Mouse (Mus musculus) forebrain, embryonic 14.5 days (tissue): ENCODE measurements around the gene Sik1. TPM values are rescaled to one million over a fixed set of nuclear protein-coding genes. Genes with fewer than 3 reads are reported as not detected.
A peak's percentile ranks its signal among the peaks of the same experiment; 100 is the strongest.

Experiments
- ATAC-seq: fragments of 200-750 bp; cut with Nextera tagmentation; 2 replicates; pipeline ENCODE4 v1.8.0; 2017; ENCODE audit warnings: mild to moderate bottlenecking, moderate library complexity
- DNase-seq: peaks from one replicate; pipeline ENCODE4 v3.0.0-alpha.2; 2015; ENCODE audit warnings: low spot score
- H3K27ac ChIP-seq: fragments of 300-500 bp; sonication (generic); 2 replicates; pipeline ENCODE4 v1.5.1; 2014; ENCODE audit warnings: low read depth, mild to moderate bottlenecking, control low read depth, low read length, moderate library complexity
- H3K27me3 ChIP-seq: fragments of 300-500 bp; sonication (generic); replicated peaks from 2 replicates; pipeline ENCODE4 v1.6.1; 2014; ENCODE audit warnings: low read length, control low read depth, mixed read lengths; ENCODE audit not compliant: control insufficient read depth, insufficient read depth
- H3K36me3 ChIP-seq: fragments of 300-500 bp; sonication (generic); 2 replicates; pipeline ENCODE4 v1.6.1; 2014; ENCODE audit warnings: low read length, control low read depth; ENCODE audit not compliant: control insufficient read depth, insufficient read depth
- H3K4me1 ChIP-seq: fragments of 300-500 bp; sonication (generic); 2 replicates; pipeline ENCODE4 v1.6.1; 2014; ENCODE audit warnings: antibody characterized with exemption, low read length, control low read depth; ENCODE audit not compliant: control insufficient read depth, insufficient read depth
- H3K4me2 ChIP-seq: fragments of 300-500 bp; sonication (generic); 2 replicates; pipeline ENCODE4 v1.6.1; 2014; ENCODE audit warnings: mild to moderate bottlenecking, control low read depth, low read length
- H3K4me3 ChIP-seq: fragments of 300-500 bp; sonication (generic); 2 replicates; pipeline ENCODE4 v1.5.1; 2014; ENCODE audit warnings: low read depth, low read length, control low read depth
- H3K9ac ChIP-seq: fragments of 300-500 bp; sonication (generic); 2 replicates; pipeline ENCODE4 v1.6.1; 2014; ENCODE audit warnings: mild to moderate bottlenecking, low read length, control low read depth, moderate library complexity
- H3K9me3 ChIP-seq: fragments of 300-500 bp; sonication (generic); replicated peaks from 2 replicates; pipeline ENCODE4 v1.6.1; 2016; ENCODE audit warnings: low read length, control low read depth, mixed read lengths; ENCODE audit not compliant: control insufficient read depth
- WGBS: fragments of 180-500 bp; shearing (Covaris S2); extraction: QIAGEN DNeasy Blood & Tissue Kit; methylation state at CpG from one replicate; pipeline ENCODE4 v1.1.7; 2014; 5-methylcytosine and 5-hydroxymethylcytosine counted together
- polyA plus RNA-seq: library from polyadenylated mRNA; unstranded; fragments of >200 nt; fragmentation: Nextera tagmentation; extraction: Ambion mirVana; gene quantifications from 2 replicates; pipeline ENCODE4 v1.2.1, GENCODE M21; 2014

Sik1 gene
- polyA plus RNA-seq, 1 experiment from 2014 or later = 12.2 TPM

DNA sequence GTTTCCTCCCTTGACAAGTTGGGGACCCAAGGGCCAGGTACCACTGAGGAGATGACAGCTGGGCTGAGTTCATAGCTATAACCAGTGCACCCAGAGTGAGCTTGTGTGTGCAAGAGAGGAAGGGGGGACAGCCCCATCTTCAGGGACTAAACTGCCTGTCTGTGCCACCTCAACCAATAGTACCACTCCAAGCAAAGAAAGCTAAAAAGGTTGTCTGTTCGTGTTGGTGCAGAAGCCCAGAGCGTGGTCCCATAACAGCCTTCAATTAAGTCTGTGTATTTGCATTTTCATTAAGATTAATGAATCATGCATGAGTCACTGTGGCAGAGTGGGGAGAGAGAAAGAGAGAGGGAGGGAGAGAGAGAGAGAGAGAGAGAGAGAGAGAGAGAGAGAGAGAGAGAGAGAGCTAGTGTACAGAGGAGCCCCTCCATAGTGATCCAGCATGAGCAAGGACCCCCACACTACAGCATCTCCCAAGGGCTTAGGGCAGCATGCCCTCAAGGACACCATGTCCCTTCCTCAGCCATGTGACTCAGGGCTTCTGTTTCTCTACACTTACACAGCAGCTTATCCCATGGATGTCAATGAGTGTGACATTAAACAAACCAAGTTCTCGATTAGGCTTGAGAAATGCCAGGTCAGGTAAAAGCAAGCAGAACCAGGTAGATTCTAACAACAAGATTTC, 41.5 kb downstream of the Sik1 start:
- H3K4me1 ChIP-seq = peaks cover 32% of the 10 kb centered on the region

DNA sequence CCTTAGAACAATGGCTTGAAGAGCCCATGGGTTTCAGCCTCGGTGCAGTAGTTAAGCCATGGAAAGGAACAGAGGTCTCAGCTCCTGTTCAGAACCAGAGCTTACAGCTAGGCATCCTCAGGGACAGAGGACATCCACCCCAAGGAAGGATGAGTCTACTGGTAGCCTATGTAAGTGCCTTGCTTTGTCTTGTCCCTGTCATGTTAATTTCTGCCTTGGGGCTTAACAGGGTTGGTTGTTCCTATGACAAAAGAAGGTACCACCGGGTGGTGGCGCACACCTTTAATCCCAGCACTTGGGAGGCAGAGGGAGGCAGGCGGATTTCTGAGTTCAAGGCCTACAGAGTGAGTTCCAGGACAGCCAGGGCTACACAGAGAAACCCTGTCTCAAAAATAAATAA, 44.3 kb downstream of the Sik1 start:
- no peak for ATAC-seq
- no peak overlapping the region for H3K4me3 ChIP-seq
- no peaks in the 10 kb centered on the region for H3K27me3 ChIP-seq
- H3K36me3 ChIP-seq = no peaks in the 10 kb centered on the region
- no peak overlapping the region for H3K27ac ChIP-seq
- WGBS = 26% methylated on average over 4 of the region's 4 CpGs
- H3K4me1 ChIP-seq = peaks cover 20% of the 10 kb centered on the region
- H3K9me3 ChIP-seq = no peaks in the 10 kb centered on the region
- H3K4me2 ChIP-seq = no peak overlapping the region
- DNase-seq = no peak
- H3K9ac ChIP-seq = no peak overlapping the region

More for the DNA sequence above, 41.5 kb downstream of the Sik1 start:
- Histone ChIP-seq H3K4me2 (no peak overlapping the region), H3K9ac (no peak overlapping the region), H3K27me3 (no peaks in the 10 kb centered on the region), H3K4me3 (no peak overlapping the region), H3K36me3 (no peaks in the 10 kb centered on the region), H3K27ac (0 out of 2 replicates have a peak overlapping the region, but pooled peaks have one; percentile 21), H3K9me3 (no peaks in the 10 kb centered on the region)
- 40% methylated on average over 3 of the region's 3 CpGs for WGBS
- ATAC-seq (peak; percentile 68), DNase-seq (peak; percentile 65)

DNA sequence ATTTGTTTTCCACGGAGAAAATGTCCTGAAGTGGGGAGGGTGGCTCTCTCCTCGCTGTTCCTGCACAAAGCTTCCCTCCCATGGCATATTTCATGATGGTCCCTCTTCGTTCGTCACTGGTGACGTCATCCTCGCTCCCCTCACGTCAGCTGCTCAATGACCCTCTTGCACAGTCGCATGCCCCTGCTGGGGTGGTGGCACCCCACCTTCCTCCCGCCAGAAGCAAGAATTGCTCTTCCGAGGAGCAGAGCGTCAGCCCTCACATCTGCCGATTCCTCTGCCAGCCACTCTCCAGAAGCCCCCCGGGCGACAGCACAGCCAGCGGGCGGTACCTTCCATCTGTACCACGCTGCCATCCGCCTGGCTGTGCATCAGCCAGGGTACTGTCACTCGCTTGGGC, 45.7 kb downstream of the Sik1 start:
- no peaks in the 10 kb centered on the region for H3K27me3 ChIP-seq
- ATAC-seq (peak; percentile 35; the same call in 1 of the 2 replicates), DNase-seq (peak; percentile 62)
- H3K36me3 ChIP-seq = no peaks in the 10 kb centered on the region
- whole genome bisulfite sequencing = 27% methylated on average over 19 of the region's 19 CpGs
- peaks cover 19% of the 10 kb centered on the region for H3K4me1 ChIP-seq
- no peaks in the 10 kb centered on the region for H3K9me3 ChIP-seq
- H3K27ac ChIP-seq = peak overlapping the region; percentile 35
- peak overlapping the region; percentile 37; the same call in 1 of the 2 replicates for H3K9ac ChIP-seq
- no peak overlapping the region for H3K4me3 ChIP-seq
- peak overlapping the region; percentile 33 for H3K4me2 ChIP-seq

DNA sequence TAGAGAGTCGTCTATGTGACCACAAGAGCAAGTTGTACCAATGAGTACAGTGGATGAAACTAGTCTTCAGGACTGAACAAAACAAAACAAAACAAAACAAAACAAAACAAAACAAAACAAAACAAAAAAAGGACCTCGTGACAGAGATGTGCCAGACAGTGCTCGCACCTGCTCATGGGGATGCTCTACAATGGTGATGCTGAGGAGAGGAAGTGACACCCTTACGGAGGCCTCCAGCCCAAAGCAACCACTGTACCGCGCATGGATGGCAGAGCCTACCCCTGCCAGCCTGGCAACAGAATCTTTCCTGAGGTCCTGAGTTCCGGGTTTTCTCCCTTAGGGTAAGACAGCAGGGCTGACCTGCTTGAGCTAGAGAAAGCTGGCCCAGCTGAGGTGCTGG, 46.5 kb downstream of the Sik1 start:
- Histone ChIP-seq H3K36me3 (no peaks in the 10 kb centered on the region), H3K9me3 (no peaks in the 10 kb centered on the region), H3K27me3 (no peaks in the 10 kb centered on the region), H3K4me1 (peaks cover 12% of the 10 kb centered on the region), H3K4me3 (no peak overlapping the region), H3K27ac (no peak overlapping the region), H3K9ac (no peak overlapping the region), H3K4me2 (no peak overlapping the region)
- ATAC-seq = no peak
- DNase-seq = no peak
- 93% methylated on average over 7 of the region's 7 CpGs for WGBS

DNA sequence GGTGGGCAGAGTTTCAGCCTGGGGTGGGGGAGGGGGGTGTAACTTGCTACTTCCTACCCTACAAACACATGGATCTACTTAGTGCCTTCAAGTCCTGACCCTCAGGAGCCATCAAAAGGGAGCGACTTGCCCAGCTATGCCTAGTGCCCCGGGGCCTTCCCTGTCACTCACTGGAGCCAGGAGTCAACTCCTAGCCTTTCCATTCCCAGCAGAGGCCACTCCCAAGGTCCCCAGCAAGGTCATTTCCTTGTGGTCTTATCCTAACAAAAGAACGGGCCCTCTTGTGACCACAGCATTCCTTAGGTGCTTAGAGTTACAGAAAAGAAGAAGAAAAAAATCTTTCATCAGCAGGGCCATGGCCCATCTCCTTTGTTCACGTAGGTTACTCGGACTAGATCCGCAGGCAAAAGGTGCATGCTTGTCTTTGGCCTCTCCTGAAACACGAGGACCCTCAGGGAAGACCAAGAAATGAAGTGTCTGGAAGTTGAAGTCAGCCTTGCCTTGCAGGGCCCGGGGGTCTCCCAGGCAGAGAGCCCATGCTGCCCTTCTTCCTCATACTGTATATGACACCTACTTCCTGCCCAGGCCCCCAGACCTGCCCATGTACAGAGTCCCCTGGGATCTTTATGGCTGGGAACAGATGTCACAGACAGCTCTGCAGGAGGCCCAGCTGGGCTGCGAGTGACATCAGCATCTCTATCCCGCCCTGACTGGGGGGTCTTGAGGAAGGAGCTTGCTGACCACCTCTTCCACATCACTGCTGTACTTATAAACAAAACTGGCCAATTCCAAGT, 47.3 kb downstream of the Sik1 start:
- H3K4me2 ChIP-seq = no peak overlapping the region
- no peaks in the 10 kb centered on the region for H3K9me3 ChIP-seq
- no peaks in the 10 kb centered on the region for H3K27me3 ChIP-seq
- ATAC-seq = no peak
- no peak overlapping the region for H3K9ac ChIP-seq
- WGBS = 65% methylated on average over 10 of the region's 10 CpGs
- H3K36me3 ChIP-seq = no peaks in the 10 kb centered on the region
- no peak for DNase-seq
- H3K4me3 ChIP-seq = no peak overlapping the region
- H3K27ac ChIP-seq = no peak overlapping the region
- peaks cover 5% of the 10 kb centered on the region for H3K4me1 ChIP-seq

DNA sequence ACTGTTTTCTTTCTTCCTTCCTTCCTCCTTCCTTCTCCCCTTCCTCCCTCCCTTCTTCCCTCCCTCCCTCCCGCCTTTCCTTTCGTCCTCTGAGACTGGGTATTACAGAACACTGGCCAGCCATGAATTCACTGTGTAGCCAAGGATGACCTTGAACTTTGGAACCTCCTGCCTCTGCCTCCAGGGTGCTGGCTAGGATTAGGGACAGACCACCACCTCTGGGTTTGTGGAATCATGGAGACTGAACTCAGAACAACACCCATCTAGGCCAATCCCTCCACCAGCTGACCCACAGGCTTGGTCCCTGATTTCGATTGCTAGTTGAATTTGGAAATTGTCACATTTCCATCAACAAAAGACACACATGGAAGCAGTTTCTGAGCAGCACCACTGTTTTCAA, 49.1 kb downstream of the Sik1 start:
- Histone ChIP-seq H3K36me3 (no peaks in the 10 kb centered on the region), H3K4me1 (peaks cover 5% of the 10 kb centered on the region), H3K4me2 (no peak overlapping the region), H3K9ac (no peak overlapping the region), H3K4me3 (no peak overlapping the region), H3K9me3 (no peaks in the 10 kb centered on the region), H3K27ac (no peak overlapping the region), H3K27me3 (no peaks in the 10 kb centered on the region)
- WGBS = 37% methylated on average over 3 of the region's 3 CpGs
- no peak for ATAC-seq
- DNase-seq = no peak

DNA sequence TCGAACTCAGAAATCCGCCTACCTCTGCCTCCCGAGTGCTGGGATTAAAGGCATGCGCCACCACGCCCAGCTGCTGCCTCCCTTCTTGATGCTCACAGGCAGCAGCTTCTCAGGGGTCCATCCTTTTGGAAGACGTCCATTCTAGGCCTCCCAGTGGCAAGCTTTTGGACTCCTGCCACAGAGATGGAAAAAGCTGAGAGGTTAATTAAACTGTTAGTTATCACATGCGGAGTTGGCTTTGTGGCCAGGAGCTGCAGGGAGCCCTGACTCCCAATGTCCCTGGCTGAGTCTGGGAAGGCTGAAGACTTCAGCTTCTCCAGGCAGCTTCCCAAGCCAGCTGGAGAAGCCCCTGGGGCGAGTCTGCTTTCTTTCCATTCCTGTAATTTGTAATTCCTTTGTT, 49.6 kb downstream of the Sik1 start:
- Histone ChIP-seq H3K36me3 (no peaks in the 10 kb centered on the region), H3K9me3 (no peaks in the 10 kb centered on the region), H3K27me3 (no peaks in the 10 kb centered on the region), H3K9ac (no peak overlapping the region), H3K4me1 (peaks cover 5% of the 10 kb centered on the region), H3K27ac (peak overlapping the region; percentile 50; the same call in 1 of the 2 replicates), H3K4me3 (no peak overlapping the region), H3K4me2 (no peak overlapping the region)
- DNase-seq (peak; percentile 73), ATAC-seq (no peak)
- 25% methylated on average over 8 of the region's 8 CpGs for WGBS

DNA sequence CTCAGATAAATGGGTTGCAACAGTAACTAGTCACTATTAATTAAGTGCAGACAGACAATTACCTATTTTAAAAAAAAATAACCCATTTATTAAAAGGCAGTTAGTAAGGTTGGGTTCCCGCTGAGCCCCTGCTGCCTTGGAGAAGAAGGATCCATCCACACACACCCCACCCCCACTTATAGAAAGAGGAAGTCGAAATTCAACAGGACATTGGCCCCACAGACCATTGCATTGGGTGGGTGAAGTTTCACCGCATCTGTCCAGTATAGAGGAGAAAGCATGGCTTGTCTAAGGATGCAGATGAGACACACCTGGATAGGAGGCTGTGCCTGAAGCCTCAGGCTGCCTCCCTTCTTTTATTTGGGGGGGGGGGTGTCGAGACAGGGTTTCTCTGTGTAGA, 50.0 kb downstream of the Sik1 start:
- ATAC-seq = no peak
- Histone ChIP-seq H3K27ac (no peak overlapping the region), H3K4me3 (no peak overlapping the region)

More for the DNA sequence above, 50.0 kb downstream of the Sik1 start:
- Histone ChIP-seq H3K4me2 (no peak overlapping the region), H3K9me3 (no peaks in the 10 kb centered on the region), H3K27me3 (no peaks in the 10 kb centered on the region), H3K36me3 (no peaks in the 10 kb centered on the region), H3K9ac (no peak overlapping the region), H3K4me1 (peaks cover 5% of the 10 kb centered on the region)
- 72% methylated on average over 4 of the region's 4 CpGs for WGBS
- DNase-seq = no peak
